Mouse (Mus musculus) embryonic facial prominence, embryonic 13.5 days (tissue): Measurements from ENCODE around the gene Methig1. TPM values are rescaled to one million over a fixed set of nuclear protein-coding genes. Genes with fewer than 3 reads are reported as not detected.

Source experiments
- ATAC-seq: fragments of 200-750 bp; cut with Nextera tagmentation; 2 replicates; pipeline ENCODE4 v1.8.0; 2017; ENCODE audit warnings: low read depth; ENCODE audit not compliant: insufficient number of reproducible peaks, insufficient read depth, low FRiP score, low TSS enrichment
- H3K27ac ChIP-seq: fragments of 300-500 bp; sonication (generic); 2 replicates; pipeline ENCODE4 v1.5.1; 2015; ENCODE audit warnings: moderate library complexity, mild to moderate bottlenecking, inconsistent platforms
- H3K27me3 ChIP-seq: fragments of 300-500 bp; sonication (generic); 2 replicates; pipeline ENCODE4 v1.6.1; 2015; ENCODE audit warnings: mild to moderate bottlenecking, inconsistent platforms
- H3K36me3 ChIP-seq: fragments of 300-500 bp; sonication (generic); 2 replicates; pipeline ENCODE4 v1.6.1; 2015; ENCODE audit warnings: mild to moderate bottlenecking, inconsistent platforms
- H3K4me1 ChIP-seq: fragments of 300-500 bp; sonication (generic); 2 replicates; pipeline ENCODE4 v1.6.1; 2015; ENCODE audit warnings: inconsistent platforms
- H3K4me2 ChIP-seq: fragments of 300-500 bp; sonication (generic); 2 replicates; pipeline ENCODE4 v1.6.1; 2015; ENCODE audit warnings: moderate library complexity, mild to moderate bottlenecking, inconsistent platforms
- H3K4me3 ChIP-seq: fragments of 300-500 bp; sonication (generic); 2 replicates; pipeline ENCODE4 v1.5.1; 2015; ENCODE audit warnings: mild to moderate bottlenecking, inconsistent platforms
- H3K9ac ChIP-seq: fragments of 300-500 bp; sonication (generic); 2 replicates; pipeline ENCODE4 v1.6.1; 2015; ENCODE audit warnings: mild to moderate bottlenecking, inconsistent platforms
- H3K9me3 ChIP-seq: fragments of 300-500 bp; sonication (generic); 2 replicates; pipeline ENCODE4 v1.6.1; 2016; ENCODE audit warnings: inconsistent platforms
- WGBS: fragments of 180-500 bp; shearing (Covaris S2); methylation state at CpG from one replicate; pipeline ENCODE4 v1.1.7; 2015; ENCODE audit warnings: mixed read lengths; 5-methylcytosine and 5-hydroxymethylcytosine counted together
- polyA plus RNA-seq: library from polyadenylated mRNA; unstranded; fragments of >200 nt; fragmentation: Nextera tagmentation; extraction: Ambion mirVana; gene quantifications from 2 replicates; pipeline ENCODE4 v1.2.1, GENCODE M21; 2015

Gene Methig1
- polyA plus RNA-seq, 1 experiment from 2014 or later, result not detected

DNA sequence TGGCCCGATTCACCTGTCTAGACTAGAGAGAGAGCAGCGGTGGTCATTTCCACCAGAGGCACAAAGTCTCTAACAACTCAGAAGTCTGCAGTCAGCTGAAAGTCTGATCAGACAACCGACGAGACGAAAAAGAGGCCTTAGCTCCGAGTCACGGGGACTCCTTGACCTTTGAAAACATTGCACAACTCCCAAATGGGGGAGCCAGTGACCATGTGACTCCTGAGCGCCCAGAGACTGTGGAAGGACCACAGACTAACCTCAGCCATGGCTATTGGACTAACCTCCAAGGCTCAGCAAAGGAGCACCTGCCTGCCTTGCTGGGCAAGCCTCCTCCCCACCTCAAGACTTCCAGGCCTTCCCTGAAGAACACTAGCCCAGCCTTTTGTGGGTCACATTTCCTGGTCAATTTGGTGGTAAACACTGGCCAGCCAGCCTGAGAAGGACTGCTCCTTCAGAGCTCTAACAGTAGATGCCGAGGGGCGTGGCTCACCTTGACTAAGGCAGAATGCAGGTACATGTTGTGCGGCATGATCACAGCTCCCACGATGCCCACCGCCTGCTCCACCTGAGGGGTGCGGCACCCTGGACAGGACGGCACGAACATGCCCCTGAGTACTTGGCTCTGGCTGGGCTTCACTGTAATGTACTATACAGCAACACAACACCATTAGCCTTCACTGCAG lies 50.5 kb downstream of the Methig1 start:
- H3K4me2 ChIP-seq, result no peak overlapping the region
- peaks cover 90% of the 10 kb centered on the region for H3K36me3 ChIP-seq
- no peak overlapping the region for H3K27ac ChIP-seq
- H3K9ac ChIP-seq, result no peak overlapping the region
- 95% methylated on average over 16 of the region's 16 CpGs for WGBS
- H3K27me3 ChIP-seq, result no peaks in the 10 kb centered on the region
- H3K9me3 ChIP-seq, result no peaks in the 10 kb centered on the region
- no peaks in the 10 kb centered on the region for H3K4me1 ChIP-seq
- no peak for ATAC-seq
- H3K4me3 ChIP-seq, result no peak overlapping the region

GRCm38 (mm10) chr15:100406088-100406487 lies 53.1 kb downstream of the Methig1 start:
- H3K9me3 ChIP-seq, result no peaks in the 10 kb centered on the region
- H3K27ac ChIP-seq, result no peak overlapping the region
- H3K4me1 ChIP-seq, result no peaks in the 10 kb centered on the region
- ATAC-seq, result no peak
- H3K9ac ChIP-seq, result no peak overlapping the region
- no peaks in the 10 kb centered on the region for H3K27me3 ChIP-seq
- H3K4me3 ChIP-seq, result no peak overlapping the region
- 86% methylated on average over 5 of the region's 5 CpGs for WGBS
- H3K36me3 ChIP-seq, result peaks cover 89% of the 10 kb centered on the region
- no peak overlapping the region for H3K4me2 ChIP-seq

DNA sequence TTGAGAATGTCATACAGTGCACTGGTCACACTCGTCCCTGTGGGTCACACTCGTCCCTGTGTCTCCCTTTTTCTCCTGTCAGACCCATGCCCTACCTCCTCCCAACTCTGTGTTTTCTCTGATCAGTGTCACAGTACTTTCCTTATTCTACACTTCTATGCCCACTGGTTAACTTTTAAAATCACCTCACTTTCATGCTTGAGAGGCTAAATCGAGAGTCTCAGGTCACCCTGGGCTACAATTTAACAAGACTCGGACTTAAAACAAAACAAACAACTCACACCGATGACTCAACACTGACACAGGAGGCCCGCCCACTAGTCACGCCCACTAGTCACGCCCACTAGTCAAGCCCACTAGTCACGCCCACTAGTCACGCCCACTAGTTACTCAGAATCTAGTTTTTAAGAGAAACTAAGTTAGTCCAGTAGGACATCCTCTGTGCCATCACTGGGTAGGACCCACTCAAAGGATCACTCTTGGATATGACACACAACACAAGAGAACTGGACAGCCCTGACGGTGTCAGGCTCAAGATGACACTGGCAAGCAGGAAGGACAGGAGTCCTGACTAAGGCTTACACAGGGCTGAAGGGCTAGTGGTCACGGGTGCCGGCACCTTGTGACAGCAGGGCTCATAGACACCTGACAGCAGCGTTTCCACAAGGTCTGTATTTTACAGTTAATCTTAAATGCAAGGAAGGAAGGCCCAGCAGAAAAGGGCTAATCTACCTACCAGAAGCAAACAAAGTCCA lies 58.1 kb downstream of the Methig1 start:
- Histone ChIP-seq H3K4me2 (no peak overlapping the region), H3K36me3 (peaks cover 50% of the 10 kb centered on the region), H3K4me3 (no peak overlapping the region), H3K9ac (no peak overlapping the region), H3K4me1 (0 out of 2 replicates have a peak, but pooled peaks cover 12% of the 10 kb centered on the region), H3K27me3 (no peaks in the 10 kb centered on the region), H3K9me3 (no peaks in the 10 kb centered on the region), H3K27ac (no peak overlapping the region)
- WGBS, result 65% methylated on average over 14 of the region's 14 CpGs
- ATAC-seq, result no peak

- Histone ChIP-seq H3K4me1 (peaks cover 17% of the 10 kb centered on the region), H3K4me3 (no peak overlapping the region), H3K9me3 (no peaks in the 10 kb centered on the region), H3K36me3 (peaks cover 47% of the 10 kb centered on the region), H3K9ac (no peak overlapping the region), H3K27me3 (no peaks in the 10 kb centered on the region), H3K4me2 (no peak overlapping the region), H3K27ac (no peak overlapping the region)
- 86% methylated on average over 5 of the region's 5 CpGs for WGBS
- no peak for ATAC-seq
Measured at GRCm38 (mm10) chr15:100411731-100412130, 58.8 kb downstream of the Methig1 start.

DNA sequence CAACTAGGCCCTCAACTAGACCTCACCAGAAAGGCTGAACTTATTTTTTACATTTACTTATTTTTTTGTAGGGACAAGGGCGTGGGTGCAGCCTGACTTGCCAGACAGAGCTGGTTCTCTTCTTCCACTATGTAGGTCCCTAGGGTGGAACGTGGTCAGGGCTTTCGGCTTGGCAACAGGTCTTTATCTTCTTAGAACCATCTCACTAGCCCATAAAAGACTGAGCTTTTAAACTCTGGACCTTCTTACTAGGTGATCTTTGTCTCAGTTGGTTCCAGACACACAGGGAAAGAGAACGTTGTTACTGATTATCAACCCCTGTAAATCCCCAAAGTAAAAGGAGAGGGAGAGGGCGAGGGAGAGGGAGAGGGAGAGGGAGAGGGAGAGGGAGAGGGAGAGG lies 60.4 kb downstream of the Methig1 start:
- Histone ChIP-seq H3K36me3 (peaks cover 35% of the 10 kb centered on the region), H3K4me3 (no peak overlapping the region), H3K27me3 (no peaks in the 10 kb centered on the region), H3K9ac (no peak overlapping the region), H3K4me2 (no peak overlapping the region), H3K4me1 (peaks cover 32% of the 10 kb centered on the region), H3K27ac (no peak overlapping the region), H3K9me3 (no peaks in the 10 kb centered on the region)
- 69% methylated on average over 4 of the region's 5 CpGs for WGBS
- ATAC-seq, result no peak

DNA sequence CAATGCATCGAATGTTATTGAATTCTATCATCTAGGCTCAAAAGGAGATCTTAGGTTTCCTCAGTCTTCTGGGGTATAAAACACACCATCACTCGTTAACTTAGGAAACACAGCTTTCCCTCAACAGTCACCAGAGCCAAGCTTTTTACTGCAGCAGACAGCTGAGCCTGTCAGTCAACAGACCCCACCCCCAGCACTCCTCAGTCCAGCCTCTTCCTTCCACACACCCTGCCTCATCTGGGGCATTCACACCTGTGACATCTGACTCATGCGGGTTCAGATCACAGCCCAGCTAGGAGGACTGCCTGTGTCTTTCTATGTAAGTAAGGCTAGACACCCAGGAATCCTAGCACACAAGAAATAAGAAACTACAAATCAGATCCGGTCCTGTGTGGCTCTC lies 61.1 kb downstream of the Methig1 start:
- Histone ChIP-seq H3K36me3 (peaks cover 28% of the 10 kb centered on the region), H3K9ac (no peak overlapping the region), H3K9me3 (no peaks in the 10 kb centered on the region), H3K27me3 (no peaks in the 10 kb centered on the region), H3K27ac (no peak overlapping the region), H3K4me1 (peaks cover 36% of the 10 kb centered on the region), H3K4me2 (no peak overlapping the region), H3K4me3 (no peak overlapping the region)
- WGBS, result 66% methylated on average over 4 of the region's 4 CpGs
- ATAC-seq, result no peak

DNA sequence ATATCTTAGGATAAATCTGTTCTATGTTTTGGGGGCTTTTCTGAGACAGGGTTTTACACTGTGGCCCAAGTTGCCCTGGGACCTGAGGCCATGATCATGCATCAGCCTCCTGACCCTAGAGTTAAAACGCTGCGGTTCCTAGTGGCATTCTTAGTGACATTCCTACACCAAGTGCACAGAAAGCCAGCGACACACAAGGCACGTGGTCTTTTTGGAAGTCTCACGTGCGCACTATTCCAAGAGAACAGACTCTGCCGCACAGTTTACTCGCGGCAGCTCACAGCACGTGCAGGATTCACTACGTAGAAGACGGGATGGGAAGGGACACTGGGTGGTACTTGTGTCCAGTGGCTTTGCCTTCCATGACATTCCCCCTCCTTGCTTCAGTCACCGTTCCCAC lies 62.0 kb downstream of the Methig1 start:
- no peak overlapping the region; the same call in 1 of the 2 replicates for H3K27ac ChIP-seq

DNA sequence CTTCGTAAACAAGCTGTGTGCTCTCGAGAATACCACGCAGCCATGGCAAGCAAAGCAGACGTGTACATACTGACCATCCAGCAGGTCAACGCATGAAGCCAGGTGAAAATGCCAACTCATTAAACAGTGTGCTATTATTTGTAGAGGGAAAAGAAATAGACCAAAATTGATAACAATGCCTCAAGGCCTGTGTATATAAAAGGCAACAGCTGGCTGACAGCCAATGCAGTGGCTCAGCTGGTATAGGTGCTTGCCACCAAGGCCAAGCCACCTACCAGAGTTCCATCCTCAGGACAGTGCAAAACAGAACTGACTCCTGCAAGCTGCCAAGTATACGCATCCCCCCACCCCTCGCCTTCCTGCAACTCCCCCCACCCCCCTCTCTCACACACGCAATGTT lies 62.7 kb downstream of the Methig1 start:
- no peak overlapping the region for H3K9ac ChIP-seq
- H3K27ac ChIP-seq, result no peak overlapping the region
- WGBS, result 84% methylated on average over 8 of the region's 8 CpGs
- no peak overlapping the region for H3K4me3 ChIP-seq
- no peaks in the 10 kb centered on the region for H3K27me3 ChIP-seq
- ATAC-seq, result no peak
- no peaks in the 10 kb centered on the region for H3K9me3 ChIP-seq
- H3K4me1 ChIP-seq, result peaks cover 52% of the 10 kb centered on the region
- H3K36me3 ChIP-seq, result peaks cover 11% of the 10 kb centered on the region
- H3K4me2 ChIP-seq, result no peak overlapping the region

More for the DNA sequence above, 62.0 kb downstream of the Methig1 start:
- Histone ChIP-seq H3K4me1 (peaks cover 45% of the 10 kb centered on the region), H3K9ac (no peak overlapping the region), H3K9me3 (no peaks in the 10 kb centered on the region), H3K4me3 (no peak overlapping the region), H3K36me3 (peaks cover 19% of the 10 kb centered on the region), H3K4me2 (no peak overlapping the region), H3K27me3 (no peaks in the 10 kb centered on the region)
- WGBS, result 94% methylated on average over 13 of the region's 13 CpGs
- no peak for ATAC-seq

DNA sequence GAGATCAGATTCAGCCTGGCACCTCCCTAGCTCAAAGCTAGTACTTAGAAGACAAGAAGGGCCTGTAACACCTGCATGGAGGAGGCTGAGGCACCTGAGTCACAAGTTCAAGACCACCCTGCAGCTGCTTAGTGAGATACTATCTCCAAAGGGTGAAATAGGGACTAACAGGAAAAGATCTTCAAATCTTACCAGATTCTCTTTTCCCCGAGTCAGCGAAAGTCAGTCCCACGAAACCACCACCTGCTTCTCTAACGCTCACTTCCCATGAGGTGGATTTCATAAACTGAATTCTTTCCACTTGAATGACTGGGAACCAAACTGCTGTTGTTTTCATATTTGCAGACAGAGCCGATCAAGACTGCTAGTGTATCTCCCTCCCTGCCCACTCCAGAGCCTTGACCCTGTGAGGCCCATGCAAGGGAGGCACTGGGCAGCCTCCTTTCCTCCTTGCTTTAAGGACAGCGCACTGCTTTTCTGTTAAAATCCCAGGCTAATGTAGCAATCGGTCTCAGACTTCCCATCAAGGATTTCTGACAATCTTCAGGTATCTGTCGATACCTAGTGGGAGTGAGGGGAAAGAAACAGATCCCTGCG lies 65.0 kb downstream of the Methig1 start:
- H3K27ac ChIP-seq, result no peak overlapping the region
- no peak overlapping the region for H3K4me3 ChIP-seq
- no peaks in the 10 kb centered on the region for H3K27me3 ChIP-seq
- 78% methylated on average over 9 of the region's 9 CpGs for WGBS
- no peak for ATAC-seq
- no peaks in the 10 kb centered on the region for H3K9me3 ChIP-seq
- no peaks in the 10 kb centered on the region for H3K36me3 ChIP-seq
- no peak overlapping the region for H3K9ac ChIP-seq
- no peak overlapping the region for H3K4me2 ChIP-seq
- peaks cover 62% of the 10 kb centered on the region for H3K4me1 ChIP-seq

DNA sequence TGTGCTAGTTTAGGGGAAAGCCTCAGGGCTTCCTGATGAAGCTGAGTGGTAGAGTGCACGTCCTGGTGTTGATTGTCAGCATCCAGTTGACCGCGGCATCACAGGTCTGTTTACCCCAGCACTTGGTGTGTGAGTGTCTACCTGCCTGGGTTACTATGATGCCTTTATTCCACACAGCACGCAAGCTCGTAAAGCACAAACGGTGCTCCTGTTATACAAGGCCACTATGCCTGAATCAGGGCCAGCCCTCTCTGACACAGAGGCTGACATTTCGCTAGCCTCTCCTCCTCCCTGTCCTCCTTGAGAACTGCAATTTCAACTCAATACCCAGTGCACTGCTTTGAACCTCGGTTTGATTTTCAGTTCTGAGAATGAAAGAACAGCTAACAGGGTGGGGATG lies 66.4 kb downstream of the Methig1 start:
- Histone ChIP-seq H3K27ac (no peak overlapping the region), H3K4me2 (no peak overlapping the region), H3K9me3 (no peaks in the 10 kb centered on the region), H3K4me1 (peaks cover 67% of the 10 kb centered on the region), H3K4me3 (no peak overlapping the region), H3K27me3 (peaks cover 5% of the 10 kb centered on the region), H3K9ac (no peak overlapping the region), H3K36me3 (no peaks in the 10 kb centered on the region)
- 67% methylated on average over 8 of the region's 8 CpGs for WGBS
- no peak for ATAC-seq

- Histone ChIP-seq H3K4me3 (no peak overlapping the region), H3K4me1 (peaks cover 74% of the 10 kb centered on the region), H3K27me3 (peaks cover 12% of the 10 kb centered on the region), H3K27ac (no peak overlapping the region), H3K36me3 (no peaks in the 10 kb centered on the region), H3K4me2 (no peak overlapping the region), H3K9ac (0 out of 2 replicates have a peak overlapping the region, but pooled peaks have one; percentile 36), H3K9me3 (no peaks in the 10 kb centered on the region)
- 64% methylated on average over 9 of the region's 9 CpGs for WGBS
- ATAC-seq, result no peak
Measured at GRCm38 (mm10) chr15:100419901-100420745, 67.2 kb downstream of the Methig1 start.
